Mouse (Mus musculus) lung, postnatal 36 days (tissue): ENCODE results near the gene Zbtb45.

Experiments used
- DNase-seq: peaks from one replicate; pipeline ENCODE4 v3.0.0; 2022; ENCODE audit warnings: mixed read lengths

Gene Zbtb45

GRCm38 (mm10) chr7:12995862-12996261, 14.0 kb downstream of the Zbtb45 start:
- DNase-seq = no peak

- no peak for DNase-seq
Measured at GRCm38 (mm10) chr7:12993148-12993547, 16.7 kb downstream of the Zbtb45 start.

- peak; percentile 71 for DNase-seq
Measured at GRCm38 (mm10) chr7:12992222-12992621, 17.6 kb downstream of the Zbtb45 start.

GRCm38 (mm10) chr7:12987409-12988189, 22.2 kb downstream of the Zbtb45 start:
- DNase-seq = no peak

- DNase-seq = no peak
Measured at GRCm38 (mm10) chr7:12986906-12987305, 22.9 kb downstream of the Zbtb45 start.

- DNase-seq = no peak
Measured at GRCm38 (mm10) chr7:12985724-12986123, 24.1 kb downstream of the Zbtb45 start.

- no peak for DNase-seq
Measured at GRCm38 (mm10) chr7:12980291-12980690, 29.5 kb downstream of the Zbtb45 start.

- peak; percentile 44 for DNase-seq
Measured at GRCm38 (mm10) chr7:12979776-12980175, 30.1 kb downstream of the Zbtb45 start.

GRCm38 (mm10) chr7:12978931-12979722, 30.7 kb downstream of the Zbtb45 start:
- DNase-seq = no peak

- peak; percentile 100 for DNase-seq
Measured at GRCm38 (mm10) chr7:12977682-12978389, 32.0 kb downstream of the Zbtb45 start, which contains the start of gene Zfp446. Gene Zfp446, plus strand, starts transcription at chr7:12977848.

GRCm38 (mm10) chr7:12970906-12971305, 38.9 kb downstream of the Zbtb45 start:
- no peak for DNase-seq

GRCm38 (mm10) chr7:12966104-12966845, 43.6 kb downstream of the Zbtb45 start:
- DNase-seq = peak; percentile 74

GRCm38 (mm10) chr7:12965678-12966091, 44.1 kb downstream of the Zbtb45 start, which contains the start of gene Zfp324:
Gene Zfp324, plus strand, starts transcription at chr7:12965838.
- peak; percentile 97 for DNase-seq

GRCm38 (mm10) chr7:12961511-12962141, 48.2 kb downstream of the Zbtb45 start:
- DNase-seq = peak; percentile 73

GRCm38 (mm10) chr7:12959718-12960117, 50.1 kb downstream of the Zbtb45 start:
- DNase-seq = no peak

- DNase-seq = no peak
Measured at GRCm38 (mm10) chr7:12958948-12959347, 50.9 kb downstream of the Zbtb45 start.

- no peak for DNase-seq
Measured at GRCm38 (mm10) chr7:12957511-12957910, 52.3 kb downstream of the Zbtb45 start.

- DNase-seq = no peak
Measured at GRCm38 (mm10) chr7:12954896-12955295, 54.9 kb downstream of the Zbtb45 start.
